Mouse (Mus musculus) liver, embryonic 12.5 days (tissue): Measurements from ENCODE around the gene Cd47. TPM values are rescaled to one million over a fixed set of nuclear protein-coding genes. Genes with fewer than 3 reads are reported as not detected.

ENCODE experiments used
- ATAC-seq: fragments of 200-750 bp; cut with Nextera tagmentation; 2 replicates; pipeline ENCODE4 v1.8.0; 2017; ENCODE audit warnings: moderate number of reproducible peaks, mild to moderate bottlenecking, moderate library complexity
- H3K27ac ChIP-seq: fragments of 300-500 bp; sonication (generic); 2 replicates; pipeline ENCODE4 v1.5.1; 2016; ENCODE audit warnings: mild to moderate bottlenecking
- H3K27me3 ChIP-seq: fragments of 300-500 bp; sonication (generic); replicated peaks from 2 replicates; pipeline ENCODE4 v1.6.1; 2016; ENCODE audit warnings: mild to moderate bottlenecking, moderate library complexity
- H3K36me3 ChIP-seq: fragments of 300-500 bp; sonication (generic); 2 replicates; pipeline ENCODE4 v1.6.1; 2016; ENCODE audit warnings: mild to moderate bottlenecking, moderate library complexity
- H3K4me1 ChIP-seq: fragments of 300-500 bp; sonication (generic); 2 replicates; pipeline ENCODE4 v1.6.1; 2016
- H3K4me2 ChIP-seq: fragments of 300-500 bp; sonication (generic); 2 replicates; pipeline ENCODE4 v1.6.1; 2016; ENCODE audit warnings: mild to moderate bottlenecking, moderate library complexity
- H3K4me3 ChIP-seq: fragments of 300-500 bp; sonication (generic); 2 replicates; pipeline ENCODE4 v1.5.1; 2016; ENCODE audit warnings: mild to moderate bottlenecking, moderate library complexity
- H3K9ac ChIP-seq: fragments of 300-500 bp; sonication (generic); 2 replicates; pipeline ENCODE4 v1.6.1; 2016; ENCODE audit warnings: mild to moderate bottlenecking, moderate library complexity
- H3K9me3 ChIP-seq: fragments of 300-500 bp; sonication (generic); replicated peaks from 2 replicates; pipeline ENCODE4 v1.6.1; 2016; ENCODE audit warnings: mild to moderate bottlenecking, moderate library complexity
- WGBS: fragments of 180-500 bp; shearing (Covaris S2); methylation state at CpG from one replicate; pipeline ENCODE4 v1.1.7; 2016; ENCODE audit not compliant: insufficient replicate concordance; 5-methylcytosine and 5-hydroxymethylcytosine counted together
- polyA plus RNA-seq: library from polyadenylated mRNA; unstranded; fragments of >200 nt; fragmentation: Nextera tagmentation; extraction: Ambion mirVana; gene quantifications from 2 replicates; pipeline ENCODE4 v1.2.1, GENCODE M21; 2016

Cd47 gene
- polyA plus RNA-seq, 1 experiment from 2014 or later = 308 TPM

- Histone ChIP-seq H3K9ac (no peak overlapping the region), H3K9me3 (no peaks in the 10 kb centered on the region), H3K27me3 (no peaks in the 10 kb centered on the region), H3K4me3 (no peak overlapping the region), H3K4me2 (no peak overlapping the region), H3K27ac (no peak overlapping the region), H3K4me1 (peaks cover 33% of the 10 kb centered on the region), H3K36me3 (peaks cover 97% of the 10 kb centered on the region)
- WGBS = 88% methylated on average over 9 of the region's 9 CpGs
- ATAC-seq = no peak
Observed at GRCm38 (mm10) chr16:49886403-49887066, 86.2 kb downstream of the Cd47 start.

GRCm38 (mm10) chr16:49887290-49887689 lies 87.0 kb downstream of the Cd47 start:
- no peaks in the 10 kb centered on the region for H3K9me3 ChIP-seq
- H3K27me3 ChIP-seq = no peaks in the 10 kb centered on the region
- peaks cover 97% of the 10 kb centered on the region for H3K36me3 ChIP-seq
- no peak overlapping the region for H3K4me2 ChIP-seq
- no peak overlapping the region for H3K4me3 ChIP-seq
- ATAC-seq = no peak
- no peak overlapping the region for H3K27ac ChIP-seq
- no peak overlapping the region for H3K9ac ChIP-seq
- 73% methylated on average over 3 of the region's 3 CpGs for WGBS
- peaks cover 26% of the 10 kb centered on the region for H3K4me1 ChIP-seq

- WGBS = 57% methylated on average over 9 of the region's 9 CpGs
- H3K36me3 ChIP-seq = peaks cover 96% of the 10 kb centered on the region
- no peak overlapping the region for H3K4me2 ChIP-seq
- no peaks in the 10 kb centered on the region for H3K27me3 ChIP-seq
- H3K9me3 ChIP-seq = no peaks in the 10 kb centered on the region
- no peak overlapping the region for H3K9ac ChIP-seq
- no peak overlapping the region for H3K27ac ChIP-seq
- H3K4me3 ChIP-seq = no peak overlapping the region
- no peak for ATAC-seq
- H3K4me1 ChIP-seq = peaks cover 23% of the 10 kb centered on the region
Observed at GRCm38 (mm10) chr16:49887811-49888564, 87.7 kb downstream of the Cd47 start.

GRCm38 (mm10) chr16:49889031-49889655 lies 88.8 kb downstream of the Cd47 start:
- Histone ChIP-seq H3K27me3 (no peaks in the 10 kb centered on the region), H3K4me1 (peaks cover 23% of the 10 kb centered on the region), H3K4me3 (no peak overlapping the region), H3K9ac (no peak overlapping the region), H3K27ac (no peak overlapping the region), H3K9me3 (no peaks in the 10 kb centered on the region), H3K4me2 (no peak overlapping the region), H3K36me3 (peaks cover 96% of the 10 kb centered on the region)
- WGBS = 89% methylated on average over 2 of the region's 2 CpGs
- no peak for ATAC-seq

GRCm38 (mm10) chr16:49892252-49892651 lies 91.9 kb downstream of the Cd47 start:
- H3K27ac ChIP-seq = no peak overlapping the region
- H3K36me3 ChIP-seq = peaks cover 96% of the 10 kb centered on the region

GRCm38 (mm10) chr16:49892945-49893344 lies 92.6 kb downstream of the Cd47 start:
- H3K27me3 ChIP-seq = no peaks in the 10 kb centered on the region
- no peak overlapping the region for H3K4me3 ChIP-seq
- peaks cover 19% of the 10 kb centered on the region for H3K4me1 ChIP-seq
- ATAC-seq = no peak
- 75% methylated on average over 2 of the region's 2 CpGs for WGBS
- H3K4me2 ChIP-seq = no peak overlapping the region
- H3K9ac ChIP-seq = no peak overlapping the region
- no peaks in the 10 kb centered on the region for H3K9me3 ChIP-seq
- H3K27ac ChIP-seq = no peak overlapping the region
- H3K36me3 ChIP-seq = peaks cover 97% of the 10 kb centered on the region

More at GRCm38 (mm10) chr16:49892252-49892651, 91.9 kb downstream of the Cd47 start:
- Histone ChIP-seq H3K9me3 (no peaks in the 10 kb centered on the region), H3K9ac (no peak overlapping the region), H3K4me1 (peaks cover 21% of the 10 kb centered on the region), H3K4me3 (no peak overlapping the region), H3K4me2 (no peak overlapping the region), H3K27me3 (no peaks in the 10 kb centered on the region)
- ATAC-seq = no peak
- WGBS = 81% methylated on average over 3 of the region's 3 CpGs

- no peaks in the 10 kb centered on the region for H3K27me3 ChIP-seq
- ATAC-seq = no peak
- H3K36me3 ChIP-seq = peaks cover 96% of the 10 kb centered on the region
- H3K4me1 ChIP-seq = peaks cover 13% of the 10 kb centered on the region
- no peak overlapping the region for H3K9ac ChIP-seq
- H3K27ac ChIP-seq = no peak overlapping the region
- H3K4me3 ChIP-seq = no peak overlapping the region
- WGBS = 82% methylated on average over 4 of the region's 4 CpGs
- no peak overlapping the region for H3K4me2 ChIP-seq
- H3K9me3 ChIP-seq = no peaks in the 10 kb centered on the region
Observed at GRCm38 (mm10) chr16:49894624-49895023, 94.3 kb downstream of the Cd47 start.

GRCm38 (mm10) chr16:49896132-49896531 lies 95.8 kb downstream of the Cd47 start:
- Histone ChIP-seq H3K4me1 (peaks cover 13% of the 10 kb centered on the region), H3K36me3 (peaks cover 96% of the 10 kb centered on the region), H3K4me2 (no peak overlapping the region), H3K4me3 (no peak overlapping the region), H3K9ac (no peak overlapping the region), H3K27ac (peak overlapping the region; percentile 45; the same call in 1 of the 2 replicates), H3K27me3 (no peaks in the 10 kb centered on the region), H3K9me3 (no peaks in the 10 kb centered on the region)
- WGBS = 70% methylated on average over 8 of the region's 8 CpGs
- ATAC-seq = peak; percentile 70

GRCm38 (mm10) chr16:49901395-49901794 lies 101.1 kb downstream of the Cd47 start:
- no peak overlapping the region for H3K9ac ChIP-seq
- 0 out of 2 replicates have a peak overlapping the region, but pooled peaks have one; percentile 12 for H3K27ac ChIP-seq
- H3K4me3 ChIP-seq = no peak overlapping the region
- H3K9me3 ChIP-seq = no peaks in the 10 kb centered on the region
- peaks cover 97% of the 10 kb centered on the region for H3K36me3 ChIP-seq
- peaks cover 45% of the 10 kb centered on the region for H3K4me1 ChIP-seq
- no peak overlapping the region for H3K4me2 ChIP-seq
- no peaks in the 10 kb centered on the region for H3K27me3 ChIP-seq
- no peak for ATAC-seq

- Histone ChIP-seq H3K9me3 (no peaks in the 10 kb centered on the region), H3K4me3 (no peak overlapping the region), H3K36me3 (peaks cover 96% of the 10 kb centered on the region), H3K9ac (no peak overlapping the region), H3K27me3 (no peaks in the 10 kb centered on the region), H3K4me2 (no peak overlapping the region), H3K4me1 (peaks cover 51% of the 10 kb centered on the region), H3K27ac (no peak overlapping the region)
- ATAC-seq = no peak
- WGBS = 93% methylated on average over 5 of the region's 5 CpGs
Observed at GRCm38 (mm10) chr16:49902083-49902482, 101.8 kb downstream of the Cd47 start.

- Histone ChIP-seq H3K27ac (peak overlapping the region; percentile 80), H3K36me3 (peaks cover 90% of the 10 kb centered on the region), H3K27me3 (no peaks in the 10 kb centered on the region), H3K4me1 (peaks cover 61% of the 10 kb centered on the region), H3K9ac (0 out of 2 replicates have a peak overlapping the region, but pooled peaks have one; percentile 14), H3K9me3 (no peaks in the 10 kb centered on the region), H3K4me2 (peak overlapping the region; percentile 46), H3K4me3 (no peak overlapping the region)
- ATAC-seq = no peak
- 71% methylated on average over 10 of the region's 10 CpGs for WGBS
Observed at GRCm38 (mm10) chr16:49904248-49904930, 104.1 kb downstream of the Cd47 start.
